Mouse (Mus musculus): ENCODE measurements around the gene Glipr2. TPM values are rescaled to one million over a fixed set of nuclear protein-coding genes. Genes with fewer than 3 reads are reported as not detected.

Gene Glipr2
- polyA plus RNA-seq, 1 experiment from 2014 or later, result 20.4 TPM

GRCm38 (mm10) chr4:43957846-43958461 is 753 bp downstream of the Glipr2 start:
- Histone ChIP-seq H3K4me1 (ENCODE audit: insufficient read depth) (peaks cover 47% of the 10 kb centered on the region), H3K4me2 (ENCODE audit: low read depth, low read length) (peak overlapping the region; percentile 93), H3K4me3 (ENCODE audit: low read depth, low read length) (peak overlapping the region; percentile 65), H3K27me3 (ENCODE audit: insufficient read depth, low read length) (no peaks in the 10 kb centered on the region), H3K36me3 (replicated peaks; ENCODE audit: insufficient read depth, low read length) (no peaks in the 10 kb centered on the region), H3K9me3 (ENCODE audit: low read length) (no peaks in the 10 kb centered on the region), H3K27ac (ENCODE audit: low read depth) (peak overlapping the region; percentile 81), H3K9ac (replicated peaks) (peak overlapping the region; percentile 73)
- peak; percentile 25 for ATAC-seq
- no peak for TF ChIP-seq EP300 (IDR thresholded peaks at IDR 0.05; ENCODE audit: low read depth)
- TF ChIP-seq CTCF (IDR thresholded peaks at IDR 0.05; ENCODE audit: low read depth), result no peak
- DNase-seq, result peak; percentile 66
- WGBS (ENCODE audit: insufficient replicate concordance), result under 1% methylated on average over 26 of the region's 26 CpGs

- Histone ChIP-seq H3K27me3 (ENCODE audit: insufficient read depth, low read length) (no peaks in the 10 kb centered on the region), H3K4me3 (ENCODE audit: low read depth, low read length) (peak overlapping the region; percentile 65), H3K4me2 (ENCODE audit: low read depth, low read length) (peak overlapping the region; percentile 93), H3K9ac (replicated peaks) (peak overlapping the region; percentile 39), H3K4me1 (ENCODE audit: insufficient read depth) (peaks cover 64% of the 10 kb centered on the region), H3K27ac (ENCODE audit: low read depth) (peak overlapping the region; percentile 85), H3K9me3 (ENCODE audit: low read length) (no peaks in the 10 kb centered on the region), H3K36me3 (replicated peaks; ENCODE audit: insufficient read depth, low read length) (no peaks in the 10 kb centered on the region)
- 8% methylated on average over 9 of the region's 9 CpGs for WGBS (ENCODE audit: insufficient replicate concordance)
- DNase-seq (peak; percentile 57), ATAC-seq (peak; percentile 63)
- no peak for TF ChIP-seq EP300 (IDR thresholded peaks at IDR 0.05; ENCODE audit: low read depth)
- no peak for TF ChIP-seq CTCF (IDR thresholded peaks at IDR 0.05; ENCODE audit: low read depth)
Observed at GRCm38 (mm10) chr4:43959523-43960179, 2.5 kb downstream of the Glipr2 start.

- Histone ChIP-seq H3K4me1 (ENCODE audit: insufficient read depth) (peaks cover 69% of the 10 kb centered on the region), H3K27ac (ENCODE audit: low read depth) (peak overlapping the region; percentile 85), H3K4me3 (ENCODE audit: low read depth, low read length) (peak overlapping the region; percentile 65), H3K9ac (replicated peaks) (peak overlapping the region; percentile 39), H3K36me3 (replicated peaks; ENCODE audit: insufficient read depth, low read length) (no peaks in the 10 kb centered on the region), H3K27me3 (ENCODE audit: insufficient read depth, low read length) (no peaks in the 10 kb centered on the region), H3K9me3 (ENCODE audit: low read length) (no peaks in the 10 kb centered on the region), H3K4me2 (ENCODE audit: low read depth, low read length) (peak overlapping the region; percentile 93)
- WGBS (ENCODE audit: insufficient replicate concordance), result 30% methylated on average over 6 of the region's 6 CpGs
- TF ChIP-seq EP300 (IDR thresholded peaks at IDR 0.05; ENCODE audit: low read depth), result peak; percentile 77; the same call in 1 of the 2 replicates
- no peak for TF ChIP-seq CTCF (IDR thresholded peaks at IDR 0.05; ENCODE audit: low read depth)
- ATAC-seq (peak; percentile 18), DNase-seq (no peak)
Observed at GRCm38 (mm10) chr4:43960207-43960606, 3.0 kb downstream of the Glipr2 start.

GRCm38 (mm10) chr4:43964326-43964833 is 7.2 kb downstream of the Glipr2 start:
- peaks cover 91% of the 10 kb centered on the region for H3K4me1 ChIP-seq (ENCODE audit: insufficient read depth)
- peak overlapping the region; percentile 66 for H3K9ac ChIP-seq (replicated peaks)
- peaks cover 2% of the 10 kb centered on the region; the same call in 1 of the 2 replicates for H3K36me3 ChIP-seq (replicated peaks; ENCODE audit: insufficient read depth, low read length)
- 16% methylated on average over 2 of the region's 2 CpGs for WGBS (ENCODE audit: insufficient replicate concordance)
- H3K9me3 ChIP-seq (ENCODE audit: low read length), result no peaks in the 10 kb centered on the region
- peak overlapping the region; percentile 96 for H3K27ac ChIP-seq (ENCODE audit: low read depth)
- H3K27me3 ChIP-seq (ENCODE audit: insufficient read depth, low read length), result no peaks in the 10 kb centered on the region
- H3K4me3 ChIP-seq (ENCODE audit: low read depth, low read length), result peak overlapping the region; percentile 21
- H3K4me2 ChIP-seq (ENCODE audit: low read depth, low read length), result peak overlapping the region; percentile 71
- ATAC-seq, result peak; percentile 78
- peak; percentile 66 for DNase-seq
- no peak for TF ChIP-seq CTCF (IDR thresholded peaks at IDR 0.05; ENCODE audit: low read depth)
- peak; percentile 94 for TF ChIP-seq EP300 (IDR thresholded peaks at IDR 0.05; ENCODE audit: low read depth)

- ATAC-seq (peak; percentile 16; the same call in 1 of the 2 replicates), DNase-seq (no peak)
- Histone ChIP-seq H3K27me3 (ENCODE audit: insufficient read depth, low read length) (no peaks in the 10 kb centered on the region), H3K4me3 (ENCODE audit: low read depth, low read length) (peak overlapping the region; percentile 21), H3K36me3 (replicated peaks; ENCODE audit: insufficient read depth, low read length) (peaks cover 6% of the 10 kb centered on the region), H3K4me2 (ENCODE audit: low read depth, low read length) (peak overlapping the region; percentile 71), H3K27ac (ENCODE audit: low read depth) (peak overlapping the region; percentile 96), H3K9me3 (ENCODE audit: low read length) (no peaks in the 10 kb centered on the region), H3K4me1 (ENCODE audit: insufficient read depth) (peaks cover 85% of the 10 kb centered on the region), H3K9ac (replicated peaks) (peak overlapping the region; percentile 66)
- TF ChIP-seq EP300 (IDR thresholded peaks at IDR 0.05; ENCODE audit: low read depth) (no peak), CTCF (IDR thresholded peaks at IDR 0.05; ENCODE audit: low read depth) (no peak)
- WGBS (ENCODE audit: insufficient replicate concordance), result 39% methylated on average over 4 of the region's 4 CpGs
Observed at GRCm38 (mm10) chr4:43964951-43965684, 7.9 kb downstream of the Glipr2 start.
